Mouse (Mus musculus): Measurements from ENCODE around the gene Osbpl8. TPM values are rescaled to one million over a fixed set of nuclear protein-coding genes. Genes with fewer than 3 reads are reported as not detected.
"Not testable (repeated sequence)": the region's sequence is repeated elsewhere in the genome, so short reads cannot be mapped to it uniquely, and the experiment has no call there.

The Osbpl8 gene
- polyA plus RNA-seq, 1 experiment from 2014 or later, result 12.8 TPM

GRCm38 (mm10) chr10:111224696-111225095 lies 60.1 kb downstream of the Osbpl8 start:
- H3K9ac ChIP-seq, result no peak overlapping the region
- ATAC-seq (ENCODE audit: insufficient number of reproducible peaks, low FRiP score, low TSS enrichment, low read depth), result no peak

GRCm38 (mm10) chr10:111226508-111226907 lies 62.0 kb downstream of the Osbpl8 start:
- no peak overlapping the region for H3K9ac ChIP-seq
- no peak for ATAC-seq (ENCODE audit: insufficient number of reproducible peaks, low FRiP score, low TSS enrichment, low read depth)
- H3K36me3 ChIP-seq, result no peaks in the 10 kb centered on the region
- no peaks in the 10 kb centered on the region for H3K9me3 ChIP-seq
- H3K4me2 ChIP-seq, result no peak overlapping the region
- 18% methylated on average over 3 of the region's 3 CpGs for WGBS
- no peaks in the 10 kb centered on the region for H3K27me3 ChIP-seq
- no peaks in the 10 kb centered on the region for H3K4me1 ChIP-seq
- no peak overlapping the region for H3K4me3 ChIP-seq
- H3K27ac ChIP-seq, result no peak overlapping the region

More at GRCm38 (mm10) chr10:111224696-111225095, 60.1 kb downstream of the Osbpl8 start:
- 88% methylated on average over 4 of the region's 4 CpGs for WGBS
- Histone ChIP-seq H3K36me3 (no peaks in the 10 kb centered on the region), H3K9me3 (no peaks in the 10 kb centered on the region), H3K27me3 (no peaks in the 10 kb centered on the region), H3K4me2 (no peak overlapping the region), H3K4me3 (no peak overlapping the region), H3K4me1 (no peaks in the 10 kb centered on the region), H3K27ac (no peak overlapping the region)

- H3K9me3 ChIP-seq; H3K27ac ChIP-seq; H3K4me1 ChIP-seq; H3K4me3 ChIP-seq; H3K27me3 ChIP-seq; H3K4me2 ChIP-seq; H3K9ac ChIP-seq; ATAC-seq (ENCODE audit: insufficient number of reproducible peaks, low FRiP score, low TSS enrichment, low read depth); H3K36me3 ChIP-seq: not testable (repeated sequence)
- 83% methylated on average over 7 of the region's 7 CpGs for WGBS
These were observed 67.7 kb downstream of the Osbpl8 start for GRCm38 (mm10) chr10:111232237-111232636.

GRCm38 (mm10) chr10:111233476-111234130 lies 69.1 kb downstream of the Osbpl8 start:
- Histone ChIP-seq H3K4me3 (no peak overlapping the region), H3K4me2 (no peak overlapping the region), H3K9me3 (no peaks in the 10 kb centered on the region), H3K36me3 (no peaks in the 10 kb centered on the region), H3K27ac (no peak overlapping the region), H3K4me1 (peaks cover 5% of the 10 kb centered on the region; the same call in 1 of the 2 replicates), H3K9ac (no peak overlapping the region), H3K27me3 (no peaks in the 10 kb centered on the region)
- no peak for ATAC-seq (ENCODE audit: insufficient number of reproducible peaks, low FRiP score, low TSS enrichment, low read depth)
- 78% methylated on average over 6 of the region's 6 CpGs for WGBS

GRCm38 (mm10) chr10:111234450-111235288 lies 70.1 kb downstream of the Osbpl8 start:
- H3K27me3 ChIP-seq, result no peaks in the 10 kb centered on the region
- no peak overlapping the region for H3K27ac ChIP-seq
- H3K4me1 ChIP-seq, result peaks cover 5% of the 10 kb centered on the region; the same call in 1 of the 2 replicates
- no peaks in the 10 kb centered on the region for H3K36me3 ChIP-seq
- ATAC-seq (ENCODE audit: insufficient number of reproducible peaks, low FRiP score, low TSS enrichment, low read depth), result no peak
- H3K9ac ChIP-seq, result no peak overlapping the region
- no peak overlapping the region for H3K4me3 ChIP-seq
- H3K9me3 ChIP-seq, result no peaks in the 10 kb centered on the region
- 23% methylated on average over 6 of the region's 6 CpGs for WGBS
- no peak overlapping the region for H3K4me2 ChIP-seq

GRCm38 (mm10) chr10:111235289-111235570 lies 70.7 kb downstream of the Osbpl8 start:
- Histone ChIP-seq H3K4me2 (no peak overlapping the region), H3K27ac (no peak overlapping the region), H3K27me3 (no peaks in the 10 kb centered on the region), H3K9ac (no peak overlapping the region), H3K4me1 (peaks cover 5% of the 10 kb centered on the region; the same call in 1 of the 2 replicates), H3K4me3 (no peak overlapping the region), H3K36me3 (no peaks in the 10 kb centered on the region), H3K9me3 (no peaks in the 10 kb centered on the region)
- 71% methylated on average over 6 of the region's 6 CpGs for WGBS
- ATAC-seq (ENCODE audit: insufficient number of reproducible peaks, low FRiP score, low TSS enrichment, low read depth), result no peak

GRCm38 (mm10) chr10:111237434-111237833 lies 72.9 kb downstream of the Osbpl8 start:
- no peak overlapping the region for H3K27ac ChIP-seq
- 68% methylated on average over 5 of the region's 5 CpGs for WGBS
- H3K9ac ChIP-seq, result no peak overlapping the region
- H3K4me3 ChIP-seq, result no peak overlapping the region
- no peak for ATAC-seq (ENCODE audit: insufficient number of reproducible peaks, low FRiP score, low TSS enrichment, low read depth)
- H3K4me1 ChIP-seq, result peaks cover 5% of the 10 kb centered on the region; the same call in 1 of the 2 replicates
- no peaks in the 10 kb centered on the region for H3K27me3 ChIP-seq
- H3K9me3 ChIP-seq, result no peaks in the 10 kb centered on the region
- no peak overlapping the region for H3K4me2 ChIP-seq
- H3K36me3 ChIP-seq, result no peaks in the 10 kb centered on the region

GRCm38 (mm10) chr10:111242677-111243076 lies 78.1 kb downstream of the Osbpl8 start:
- Histone ChIP-seq H3K9ac (no peak overlapping the region), H3K27ac (no peak overlapping the region), H3K4me2 (no peak overlapping the region), H3K9me3 (no peaks in the 10 kb centered on the region), H3K27me3 (no peaks in the 10 kb centered on the region), H3K4me3 (no peak overlapping the region), H3K4me1 (no peaks in the 10 kb centered on the region), H3K36me3 (no peaks in the 10 kb centered on the region)
- WGBS, result 60% methylated on average over 7 of the region's 7 CpGs
- ATAC-seq (ENCODE audit: insufficient number of reproducible peaks, low FRiP score, low TSS enrichment, low read depth), result no peak

GRCm38 (mm10) chr10:111247609-111248008 lies 83.1 kb downstream of the Osbpl8 start:
- H3K4me1 ChIP-seq, result no peaks in the 10 kb centered on the region
- no peak for ATAC-seq (ENCODE audit: insufficient number of reproducible peaks, low FRiP score, low TSS enrichment, low read depth)
- no peak overlapping the region for H3K4me3 ChIP-seq
- no peak overlapping the region for H3K27ac ChIP-seq
- H3K4me2 ChIP-seq, result no peak overlapping the region
- H3K27me3 ChIP-seq, result no peaks in the 10 kb centered on the region
- H3K36me3 ChIP-seq, result no peaks in the 10 kb centered on the region
- H3K9me3 ChIP-seq, result no peaks in the 10 kb centered on the region
- 42% methylated on average over 4 of the region's 4 CpGs for WGBS
- no peak overlapping the region for H3K9ac ChIP-seq

- no peak overlapping the region for H3K4me3 ChIP-seq
- H3K9me3 ChIP-seq, result no peaks in the 10 kb centered on the region
- 29% methylated on average over 6 of the region's 6 CpGs for WGBS
- H3K27me3 ChIP-seq, result no peaks in the 10 kb centered on the region
- no peaks in the 10 kb centered on the region for H3K36me3 ChIP-seq
- no peak overlapping the region for H3K9ac ChIP-seq
- ATAC-seq (ENCODE audit: insufficient number of reproducible peaks, low FRiP score, low TSS enrichment, low read depth), result no peak
- H3K4me2 ChIP-seq, result no peak overlapping the region
- no peaks in the 10 kb centered on the region for H3K4me1 ChIP-seq
- no peak overlapping the region for H3K27ac ChIP-seq
These were observed 83.6 kb downstream of the Osbpl8 start for GRCm38 (mm10) chr10:111248177-111248576.

GRCm38 (mm10) chr10:111250192-111250591 lies 85.6 kb downstream of the Osbpl8 start:
- no peaks in the 10 kb centered on the region for H3K4me1 ChIP-seq
- no peak overlapping the region for H3K9ac ChIP-seq
- no peak overlapping the region for H3K4me2 ChIP-seq
- H3K9me3 ChIP-seq, result no peaks in the 10 kb centered on the region
- WGBS, result 85% methylated on average over 4 of the region's 4 CpGs
- no peaks in the 10 kb centered on the region for H3K36me3 ChIP-seq
- H3K27ac ChIP-seq, result no peak overlapping the region
- H3K4me3 ChIP-seq, result no peak overlapping the region
- no peak for ATAC-seq (ENCODE audit: insufficient number of reproducible peaks, low FRiP score, low TSS enrichment, low read depth)
- H3K27me3 ChIP-seq, result no peaks in the 10 kb centered on the region

- WGBS, result 68% methylated on average over 5 of the region's 5 CpGs
- Histone ChIP-seq H3K4me1 (no peaks in the 10 kb centered on the region), H3K4me3 (no peak overlapping the region), H3K9ac (no peak overlapping the region), H3K9me3 (no peaks in the 10 kb centered on the region), H3K27me3 (no peaks in the 10 kb centered on the region), H3K27ac (no peak overlapping the region), H3K36me3 (no peaks in the 10 kb centered on the region), H3K4me2 (no peak overlapping the region)
- ATAC-seq (ENCODE audit: insufficient number of reproducible peaks, low FRiP score, low TSS enrichment, low read depth), result no peak
These were observed 87.1 kb downstream of the Osbpl8 start for GRCm38 (mm10) chr10:111251666-111252065.

Measured in limb, embryonic 15.5 days (tissue).